Mouse (Mus musculus): ENCODE results near the gene Gabpa. TPM values are rescaled to one million over a fixed set of nuclear protein-coding genes. Genes with fewer than 3 reads are reported as not detected.

Gabpa gene
- polyA plus RNA-seq, 2 experiments, result 11.2 to 15.5 TPM

DNA sequence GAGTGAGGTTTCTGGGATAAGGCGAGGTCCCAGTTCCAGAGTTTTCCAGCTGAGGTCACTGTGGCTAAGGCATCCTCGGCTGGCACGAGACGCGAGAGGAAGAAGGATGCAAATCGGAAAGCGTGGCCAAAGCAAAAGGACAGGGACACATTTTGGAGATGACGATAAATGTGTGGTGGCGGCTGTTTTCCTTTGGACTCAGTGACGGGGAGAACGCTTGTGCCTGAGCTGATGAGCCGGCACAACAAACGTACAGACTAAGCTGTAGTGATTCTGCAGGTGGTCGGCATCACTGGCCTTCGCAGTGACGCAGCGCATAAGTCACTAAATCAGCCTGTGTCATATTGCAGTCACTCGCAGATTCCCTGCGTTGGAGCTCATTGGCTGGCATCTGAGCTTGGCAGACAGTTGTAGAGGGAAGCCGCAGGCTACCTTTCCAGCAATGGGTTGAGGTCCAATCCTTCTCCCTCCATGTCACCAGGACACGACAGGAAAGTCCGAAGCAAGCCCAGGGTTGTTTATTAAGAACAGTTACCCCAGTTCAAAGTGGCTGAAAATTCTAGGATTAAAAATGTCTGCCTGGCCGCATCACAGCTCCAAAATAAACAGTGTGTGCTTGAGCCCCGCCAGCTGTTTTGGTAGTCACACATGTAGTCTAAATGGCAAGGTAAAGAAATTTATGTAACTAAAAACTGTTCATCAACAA lies 40.4 kb downstream of the Gabpa start:
- Histone ChIP-seq H3K9me3 (ENCODE audit: control insufficient read depth, low read length) (no peaks in the 10 kb centered on the region), H3K4me1 (replicated peaks; ENCODE audit: control insufficient read depth in 2 of 2, insufficient read depth in 2 of 2, low read length in 1 of 2) (no peaks in the 10 kb centered on the region), H3K4me3 (ENCODE audit: insufficient read depth in 1 of 2, low read depth in 2 of 2, low read length in 2 of 2) (no peak overlapping the region), H3K27me3 (ENCODE audit: control insufficient read depth, insufficient read depth, low read length) (no peaks in the 10 kb centered on the region), H3K27ac (no peak overlapping the region), H3K9ac (replicated peaks) (no peak overlapping the region), H3K4me2 (ENCODE audit: low read depth) (no peak overlapping the region), H3K36me3 (replicated peaks; ENCODE audit: control insufficient read depth, insufficient read depth, low read depth) (no peaks in the 10 kb centered on the region)
- TF ChIP-seq EP300 (IDR thresholded peaks at IDR 0.05; ENCODE audit: low read depth), result no peak
- no peak for TF ChIP-seq CTCF (IDR thresholded peaks at IDR 0.05; ENCODE audit: low read depth)
- 70% methylated on average over 24 of the region's 24 CpGs for WGBS (ENCODE audit: insufficient replicate concordance)
- ATAC-seq (ENCODE audit: insufficient read depth) (no peak), DNase-seq (ENCODE audit: low read depth in 3 of 3, low spot score in 3 of 3) (no peak)

DNA sequence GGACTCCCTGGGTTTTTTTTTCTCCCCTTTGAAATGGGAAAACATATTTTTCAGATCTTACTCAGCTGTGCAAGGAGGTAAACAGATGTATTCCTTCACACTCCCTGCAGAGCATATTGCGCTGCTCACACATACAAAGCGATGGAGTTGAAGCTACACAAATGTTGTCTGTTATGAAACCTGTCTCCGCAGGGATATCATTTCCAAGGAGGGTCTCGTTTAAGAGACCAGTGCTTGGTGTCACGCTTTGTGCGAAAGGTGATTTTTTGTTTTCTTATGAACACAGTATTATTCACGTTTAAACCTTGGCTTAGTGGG lies 41.0 kb downstream of the Gabpa start:
- ATAC-seq (ENCODE audit: insufficient read depth), result no peak
- no peaks in the 10 kb centered on the region for H3K4me1 ChIP-seq (replicated peaks; ENCODE audit: control insufficient read depth in 2 of 2, insufficient read depth in 2 of 2, low read length in 1 of 2)
- H3K4me3 ChIP-seq (ENCODE audit: insufficient read depth in 1 of 2, low read depth in 2 of 2, low read length in 2 of 2), result no peak overlapping the region
- no peak overlapping the region for H3K9ac ChIP-seq (replicated peaks)
- H3K27ac ChIP-seq, result no peak overlapping the region
- DNase-seq (ENCODE audit: low read depth in 3 of 3, low spot score in 3 of 3), result no peak
- no peaks in the 10 kb centered on the region for H3K36me3 ChIP-seq (replicated peaks; ENCODE audit: control insufficient read depth, insufficient read depth, low read depth)
- H3K27me3 ChIP-seq (ENCODE audit: control insufficient read depth, insufficient read depth, low read length), result no peaks in the 10 kb centered on the region
- H3K4me2 ChIP-seq (ENCODE audit: low read depth), result no peak overlapping the region
- no peak for TF ChIP-seq EP300 (IDR thresholded peaks at IDR 0.05; ENCODE audit: low read depth)
- no peak for TF ChIP-seq CTCF (IDR thresholded peaks at IDR 0.05; ENCODE audit: low read depth)
- WGBS (ENCODE audit: insufficient replicate concordance), result 70% methylated on average over 7 of the region's 7 CpGs
- H3K9me3 ChIP-seq (ENCODE audit: control insufficient read depth, low read length), result no peaks in the 10 kb centered on the region

DNA sequence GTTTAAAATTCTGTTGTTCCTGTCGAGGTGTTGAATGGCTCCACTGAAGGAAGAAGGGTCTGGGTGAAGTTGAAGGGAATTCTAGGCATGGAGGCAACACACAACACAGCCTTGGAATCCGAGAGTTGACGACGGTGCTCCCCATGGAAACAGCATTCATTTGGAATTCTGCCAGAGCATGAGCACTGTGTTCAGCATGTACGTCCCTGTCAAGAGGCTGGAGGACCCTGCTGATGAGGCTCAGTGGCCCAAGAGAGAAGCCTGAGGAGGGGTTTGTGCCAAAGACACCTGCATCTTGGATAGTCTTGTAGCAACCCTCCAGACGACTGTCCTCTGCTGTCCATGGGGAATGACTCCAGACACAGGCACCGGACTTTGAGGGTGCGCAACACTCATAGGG lies 41.4 kb downstream of the Gabpa start:
- ATAC-seq (ENCODE audit: insufficient read depth), result no peak
- Histone ChIP-seq H3K9me3 (ENCODE audit: control insufficient read depth, low read length) (no peaks in the 10 kb centered on the region), H3K27ac (no peak overlapping the region), H3K36me3 (replicated peaks; ENCODE audit: control insufficient read depth, insufficient read depth, low read depth) (no peaks in the 10 kb centered on the region), H3K4me1 (replicated peaks; ENCODE audit: control insufficient read depth in 2 of 2, insufficient read depth in 2 of 2, low read length in 1 of 2) (no peaks in the 10 kb centered on the region), H3K4me2 (ENCODE audit: low read depth) (no peak overlapping the region), H3K4me3 (ENCODE audit: insufficient read depth in 1 of 2, low read depth in 2 of 2, low read length in 2 of 2) (no peak overlapping the region), H3K9ac (replicated peaks) (no peak overlapping the region), H3K27me3 (ENCODE audit: control insufficient read depth, insufficient read depth, low read length) (no peaks in the 10 kb centered on the region)
- no peak for TF ChIP-seq CTCF (IDR thresholded peaks at IDR 0.05; ENCODE audit: low read depth)
- 69% methylated on average over 8 of the region's 8 CpGs for WGBS (ENCODE audit: insufficient replicate concordance)
- DNase-seq (ENCODE audit: low read depth in 3 of 3, low spot score in 3 of 3), result no peak

DNA sequence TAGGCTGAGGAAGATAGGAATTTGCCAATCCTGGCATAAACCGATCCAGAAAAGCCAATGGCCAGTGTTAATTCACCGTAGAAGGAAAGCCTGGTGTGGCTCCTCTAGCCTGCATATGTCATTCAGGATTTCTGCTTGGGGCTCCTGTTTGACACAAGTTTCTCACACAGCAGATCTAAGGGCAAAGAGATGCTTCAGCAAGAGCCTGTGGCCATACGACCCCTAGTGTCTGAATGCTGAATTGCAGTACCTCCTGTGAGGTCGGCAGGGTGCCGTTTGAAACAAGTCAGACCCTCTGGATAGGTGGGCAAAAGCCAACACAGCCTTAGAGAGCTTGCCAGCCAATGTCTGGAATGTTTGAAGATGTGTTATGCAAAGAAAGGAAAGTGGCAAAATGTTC lies 44.4 kb downstream of the Gabpa start:
- no peak overlapping the region for H3K9ac ChIP-seq (replicated peaks)
- no peak overlapping the region for H3K27ac ChIP-seq
- no peaks in the 10 kb centered on the region for H3K27me3 ChIP-seq (ENCODE audit: control insufficient read depth, insufficient read depth, low read length)
- H3K4me3 ChIP-seq (ENCODE audit: insufficient read depth in 1 of 2, low read depth in 2 of 2, low read length in 2 of 2), result no peak overlapping the region
- no peaks in the 10 kb centered on the region for H3K9me3 ChIP-seq (ENCODE audit: control insufficient read depth, low read length)
- no peak for ATAC-seq (ENCODE audit: insufficient read depth)
- peak; percentile 20 to 36 (median 30) for DNase-seq (ENCODE audit: low read depth in 3 of 3, low spot score in 3 of 3)
- WGBS (ENCODE audit: insufficient replicate concordance), result 24% methylated on average over 5 of the region's 5 CpGs
- no peak overlapping the region for H3K4me2 ChIP-seq (ENCODE audit: low read depth)
- no peaks in the 10 kb centered on the region for H3K36me3 ChIP-seq (replicated peaks; ENCODE audit: control insufficient read depth, insufficient read depth, low read depth)
- no peaks in the 10 kb centered on the region for H3K4me1 ChIP-seq (replicated peaks; ENCODE audit: control insufficient read depth in 2 of 2, insufficient read depth in 2 of 2, low read length in 1 of 2)
- TF ChIP-seq EP300 (IDR thresholded peaks at IDR 0.05; ENCODE audit: low read depth), result no peak
- TF ChIP-seq CTCF (IDR thresholded peaks at IDR 0.05; ENCODE audit: low read depth), result peak; percentile 88

DNA sequence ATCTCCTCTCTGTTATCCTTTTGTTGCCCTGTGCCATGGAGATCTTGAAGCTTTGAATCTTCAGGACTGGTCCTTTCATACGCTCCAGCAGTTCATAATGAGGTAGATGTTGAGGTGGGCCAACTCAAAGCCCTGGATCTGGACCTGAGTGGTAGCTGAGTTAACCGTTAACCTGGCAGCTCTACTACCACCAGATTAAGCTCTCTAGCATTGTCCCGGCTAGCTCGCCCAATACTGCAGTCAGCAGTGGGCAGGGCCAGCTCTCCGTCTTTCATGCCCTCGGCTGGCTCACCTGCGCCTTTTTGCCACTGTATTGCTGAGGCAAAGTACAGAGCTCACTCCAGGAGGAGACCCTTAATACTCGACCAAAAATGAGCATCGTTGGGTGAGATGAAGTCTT lies 46.4 kb downstream of the Gabpa start:
- Histone ChIP-seq H3K4me2 (ENCODE audit: low read depth) (no peak overlapping the region), H3K4me3 (ENCODE audit: insufficient read depth in 1 of 2, low read depth in 2 of 2, low read length in 2 of 2) (no peak overlapping the region), H3K27me3 (ENCODE audit: control insufficient read depth, insufficient read depth, low read length) (no peaks in the 10 kb centered on the region), H3K36me3 (replicated peaks; ENCODE audit: control insufficient read depth, insufficient read depth, low read depth) (no peaks in the 10 kb centered on the region), H3K27ac (no peak overlapping the region), H3K9me3 (ENCODE audit: control insufficient read depth, low read length) (no peaks in the 10 kb centered on the region), H3K9ac (replicated peaks) (no peak overlapping the region), H3K4me1 (replicated peaks; ENCODE audit: control insufficient read depth in 2 of 2, insufficient read depth in 2 of 2, low read length in 1 of 2) (no peaks in the 10 kb centered on the region)
- WGBS (ENCODE audit: insufficient replicate concordance), result 66% methylated on average over 9 of the region's 9 CpGs
- DNase-seq (ENCODE audit: low read depth in 3 of 3, low spot score in 3 of 3) (no peak), ATAC-seq (ENCODE audit: insufficient read depth) (no peak)
- no peak for TF ChIP-seq EP300 (IDR thresholded peaks at IDR 0.05; ENCODE audit: low read depth)
- no peak for TF ChIP-seq CTCF (IDR thresholded peaks at IDR 0.05; ENCODE audit: low read depth)
